Comparison of ENCODE assay signal across 11 mouse cellular contexts in genomic region chr7:37972571-37972970, GRCm38 (mm10). TPM values are rescaled to one million over a fixed set of nuclear protein-coding genes. Genes with fewer than 3 reads are reported as not detected.
DNase-seq lines count a peak whose midpoint lies in the region; ATAC-seq and TF ChIP-seq lines count a peak whose summit lies in the region.
"Had no signal": no experiment of that assay in that cellular context is flagged by ENCODE, and none has a peak within 500 bp of the region (broad histone marks: within the 10 kb centered on the region; RNA-seq: fewer than 3 reads in every experiment).

No protein-coding gene starts in this region.

- no peak overlapping the region for H3K9ac ChIP-seq in midbrain, embryonic 13.5 days (replicated peaks)
- no peak overlapping the region for H3K9ac ChIP-seq in forebrain, embryonic 16.5 days (replicated peaks; ENCODE audit: low read depth, low read length)
- H3K9ac ChIP-seq: hindbrain, embryonic 15.5 days; stomach, embryonic 15.5 days had no signal

- TF ChIP-seq CTCF in gastrocnemius, adult 2 months (IDR thresholded peaks at IDR 0.05), result peak; percentile 21; the same call in 1 of the 2 replicates

- no peak overlapping the region for H3K4me2 ChIP-seq in midbrain, embryonic 13.5 days (replicated peaks)
- H3K4me2 ChIP-seq in forebrain, embryonic 16.5 days (ENCODE audit: low read length), result no peak overlapping the region
- H3K4me2 ChIP-seq: hindbrain, embryonic 15.5 days; stomach, embryonic 15.5 days had no signal

- H3K27ac ChIP-seq in gastrocnemius, adult 2 months, result no peak overlapping the region
- H3K27ac ChIP-seq in midbrain, embryonic 10.5 days (replicated peaks), result no peak overlapping the region
- no peak overlapping the region for H3K27ac ChIP-seq in midbrain, embryonic 13.5 days
- H3K27ac ChIP-seq in forebrain, embryonic 16.5 days (ENCODE audit: low read length), result no peak overlapping the region
- H3K27ac ChIP-seq: hindbrain, embryonic 15.5 days; stomach, embryonic 15.5 days had no signal

- ATAC-seq in midbrain, embryonic 13.5 days, result no peak
- ATAC-seq in forebrain, embryonic 16.5 days, result no peak

- no peaks in the 10 kb centered on the region for H3K9me3 ChIP-seq in midbrain, embryonic 10.5 days (replicated peaks)
- H3K9me3 ChIP-seq in midbrain, embryonic 13.5 days, result no peaks in the 10 kb centered on the region
- no peaks in the 10 kb centered on the region for H3K9me3 ChIP-seq in forebrain, embryonic 16.5 days (ENCODE audit: control insufficient read depth, low read length)
- H3K9me3 ChIP-seq: G1E; hindbrain, embryonic 15.5 days; stomach, embryonic 15.5 days had no signal

- peaks cover 21% of the 10 kb centered on the region for H3K4me1 ChIP-seq in midbrain, embryonic 10.5 days
- H3K4me1 ChIP-seq in midbrain, embryonic 13.5 days (replicated peaks), result peaks cover 15% of the 10 kb centered on the region
- peaks cover 15% of the 10 kb centered on the region for H3K4me1 ChIP-seq in forebrain, embryonic 16.5 days (replicated peaks; ENCODE audit: control insufficient read depth, insufficient read depth, low read length)

- peaks cover 9% of the 10 kb centered on the region for H3K36me3 ChIP-seq in midbrain, embryonic 10.5 days
- H3K36me3 ChIP-seq in midbrain, embryonic 13.5 days, result peaks cover 12% of the 10 kb centered on the region; the same call in 1 of the 2 replicates
- H3K36me3 ChIP-seq in forebrain, embryonic 16.5 days (ENCODE audit: control insufficient read depth, insufficient read depth), result no peaks in the 10 kb centered on the region
- H3K36me3 ChIP-seq: stomach, embryonic 15.5 days had no signal

- intact Hi-C loops in gastrocnemius, adult 2 months (cut with DNase I), result no loop called here

- no peak overlapping the region for H3K4me3 ChIP-seq in gastrocnemius, adult 2 months
- H3K4me3 ChIP-seq in midbrain, embryonic 10.5 days, result no peak overlapping the region
- no peak overlapping the region for H3K4me3 ChIP-seq in midbrain, embryonic 13.5 days (replicated peaks)
- no peak overlapping the region for H3K4me3 ChIP-seq in forebrain, embryonic 16.5 days (replicated peaks; ENCODE audit: low read length)
- H3K4me3 ChIP-seq: hindbrain, embryonic 15.5 days; stomach, embryonic 15.5 days had no signal

- no peaks in the 10 kb centered on the region for H3K27me3 ChIP-seq in midbrain, embryonic 10.5 days (ENCODE audit: low read depth, poor library complexity, severe bottlenecking)
- no peaks in the 10 kb centered on the region for H3K27me3 ChIP-seq in midbrain, embryonic 13.5 days
- no peaks in the 10 kb centered on the region for H3K27me3 ChIP-seq in forebrain, embryonic 16.5 days (replicated peaks; ENCODE audit: control insufficient read depth, insufficient read depth, low read length)
- H3K27me3 ChIP-seq: hindbrain, embryonic 15.5 days; stomach, embryonic 15.5 days had no signal

- DNase-seq in gastrocnemius, adult 2 months, result no peak
- DNase-seq in gastrocnemius, postnatal 25 days, result no peak
- DNase-seq in midbrain, embryonic 10.5 days (ENCODE audit: low spot score), result peak; percentile 19
- DNase-seq in ZHBTc4 (ENCODE audit: low read depth, low spot score), result peak; percentile 69
- peak; percentile 60 for DNase-seq in lung, postnatal 36 days
- no peak for DNase-seq in cerebellum, adult 9-10 months

- WGBS in midbrain, embryonic 10.5 days, result 76% methylated on average over 9 of the region's 9 CpGs
- 46% methylated on average over 9 of the region's 9 CpGs for WGBS in midbrain, embryonic 13.5 days
- 36% methylated on average over 9 of the region's 9 CpGs for WGBS in forebrain, embryonic 16.5 days

RNA-seq across cellular contexts. Expression of gene Uri1, which starts 50.8 kb away (rescaled TPM):
- 10 to 100 TPM; 23.5 to 30.6 TPM for total RNA-seq in gastrocnemius, adult 2 months (2021)
- 10 to 100 TPM; 20.5 to 25.2 TPM for total RNA-seq in gastrocnemius, postnatal 25 days (2021)
- polyA plus RNA-seq in midbrain, embryonic 10.5 days (2016; fragmentation: Nextera tagmentation; extraction: Ambion mirVana), result 43.6 and 44.2 TPM in 2 replicates
- polyA plus RNA-seq in midbrain, embryonic 13.5 days (2015; fragmentation: Nextera tagmentation; extraction: Ambion mirVana), result 33.3 and 34.7 TPM in 2 replicates
- 35.9 and 43.9 TPM in 2 replicates for polyA plus RNA-seq in forebrain, embryonic 16.5 days (2015; fragmentation: Nextera tagmentation; extraction: Ambion mirVana)

Comparison
In these comparisons a context has a peak if more than half of its experiments do, and no peak if none do; other contexts are left out.
1. DNase-seq: peak in midbrain, embryonic 10.5 days (single experiment), ZHBTc4 (single experiment) and lung, postnatal 36 days (single experiment); none in gastrocnemius, adult 2 months (single experiment), gastrocnemius, postnatal 25 days (single experiment) and cerebellum, adult 9-10 months (single experiment).